Mouse (Mus musculus) lung, adult 2 months (tissue): ENCODE data around the gene Dhx33.

Experiments used
- CTCF ChIP-seq: fragments of 200-500 bp; IDR thresholded peaks from 2 replicates; pipeline ENCODE4 v1.5.1; 2011; ENCODE audit warnings: mild to moderate bottlenecking, low read length, control low read depth; ENCODE audit not compliant: insufficient read depth
- POLR2A ChIP-seq: fragments of 200-500 bp; IDR thresholded peaks from 2 replicates; pipeline ENCODE4 v1.6.1; 2011; ENCODE audit warnings: low read depth, mild to moderate bottlenecking, control low read depth, low read length, borderline replicate concordance; ENCODE audit errors: extremely low read depth

DNA sequence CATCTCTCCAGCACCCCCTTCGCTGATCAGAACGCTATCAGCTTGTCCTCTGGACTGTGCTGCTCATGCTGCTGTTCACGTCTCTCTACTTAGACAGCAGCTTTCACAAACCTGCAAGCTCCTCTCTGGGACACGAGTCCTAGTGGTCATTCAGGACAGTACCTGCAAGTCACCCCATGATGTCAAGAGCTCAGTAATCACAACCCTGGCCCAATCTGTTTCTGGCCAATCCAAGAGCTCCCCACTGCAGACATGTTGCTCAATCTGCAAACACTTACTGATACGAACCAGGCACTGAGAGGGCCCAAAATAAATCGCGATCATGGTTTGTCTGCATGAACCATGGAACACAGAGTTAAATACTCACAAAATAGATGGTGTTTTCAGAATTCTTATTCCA is 8.5 kb upstream of the Dhx33 start:
- TF ChIP-seq POLR2A (no peak), CTCF (no peak)
